Mouse (Mus musculus): Measurements from ENCODE around the gene Sltm.
A peak's percentile ranks its signal among the peaks of the same experiment; 100 is the strongest.
"Not testable (repeated sequence)": the region's sequence is repeated elsewhere in the genome, so short reads cannot be mapped to it uniquely, and the experiment has no call there.

Gene Sltm

GRCm38 (mm10) chr9:70542305-70543041 lies at the start of gene Sltm:
Gene Sltm, plus strand, starts transcription at chr9:70542754.
- DNase-seq (ENCODE audit: low spot score in 2 of 2), result peak; percentile 99 to 100

GRCm38 (mm10) chr9:70493038-70493437 lies 49.5 kb upstream of the Sltm start:
- DNase-seq (ENCODE audit: low spot score in 2 of 2), result no peak

GRCm38 (mm10) chr9:70496990-70497389 lies 45.6 kb upstream of the Sltm start:
- DNase-seq (ENCODE audit: low spot score in 2 of 2), result no peak

- no peak for DNase-seq (ENCODE audit: low spot score in 2 of 2)
These were observed 40.1 kb upstream of the Sltm start for GRCm38 (mm10) chr9:70502284-70503014.

- peak; percentile 53 to 54 for DNase-seq (ENCODE audit: low spot score in 2 of 2)
These were observed 39.4 kb upstream of the Sltm start for GRCm38 (mm10) chr9:70503015-70503603.

GRCm38 (mm10) chr9:70503626-70504041 lies 38.9 kb upstream of the Sltm start, which contains the start of gene Rnf111:
Gene Rnf111, minus strand, starts transcription at chr9:70503725.
- peak; percentile 95 to 97 for DNase-seq (ENCODE audit: low spot score in 2 of 2)

- peak in 1 of 2 experiments; percentile 39 for DNase-seq (ENCODE audit: low spot score in 2 of 2)
These were observed 36.4 kb upstream of the Sltm start for GRCm38 (mm10) chr9:70506186-70506585.

- no peak for DNase-seq (ENCODE audit: low spot score in 2 of 2)
These were observed 35.8 kb upstream of the Sltm start for GRCm38 (mm10) chr9:70506787-70507186.

- DNase-seq (ENCODE audit: low spot score in 2 of 2), result no peak
These were observed 32.5 kb upstream of the Sltm start for GRCm38 (mm10) chr9:70509906-70510525.

- DNase-seq (ENCODE audit: low spot score in 2 of 2), result peak in 1 of 2 experiments; percentile 24
These were observed 31.5 kb upstream of the Sltm start for GRCm38 (mm10) chr9:70510998-70511583.

GRCm38 (mm10) chr9:70511681-70512080 lies 30.9 kb upstream of the Sltm start:
- no peak for DNase-seq (ENCODE audit: low spot score in 2 of 2)

GRCm38 (mm10) chr9:70520651-70521050 lies 21.9 kb upstream of the Sltm start:
- no peak for DNase-seq (ENCODE audit: low spot score in 2 of 2)

GRCm38 (mm10) chr9:70523813-70524212 lies 18.7 kb upstream of the Sltm start:
- DNase-seq (ENCODE audit: low spot score in 2 of 2), result no peak

- DNase-seq (ENCODE audit: low spot score in 2 of 2), result no peak
These were observed 18.2 kb upstream of the Sltm start for GRCm38 (mm10) chr9:70524366-70524765.

- no peak for DNase-seq (ENCODE audit: low spot score in 2 of 2)
These were observed 9.2 kb upstream of the Sltm start for GRCm38 (mm10) chr9:70533328-70533727.

GRCm38 (mm10) chr9:70541584-70541983 lies 970 bp upstream of the Sltm start:
- DNase-seq (ENCODE audit: low spot score in 2 of 2), result no peak

GRCm38 (mm10) chr9:70543048-70543880 lies 710 bp downstream of the Sltm start:
- DNase-seq (ENCODE audit: low spot score in 2 of 2), result peak; percentile 58 to 61

GRCm38 (mm10) chr9:70543985-70544384 lies 1.4 kb downstream of the Sltm start:
- DNase-seq (ENCODE audit: low spot score in 2 of 2), result no peak

GRCm38 (mm10) chr9:70544831-70545230 lies 2.3 kb downstream of the Sltm start:
- DNase-seq (ENCODE audit: low spot score in 2 of 2), result no peak

- DNase-seq (ENCODE audit: low spot score in 2 of 2), result not testable (repeated sequence)
These were observed 4.0 kb downstream of the Sltm start for GRCm38 (mm10) chr9:70546576-70546975.

GRCm38 (mm10) chr9:70548304-70548703 lies 5.8 kb downstream of the Sltm start:
- no peak for DNase-seq (ENCODE audit: low spot score in 2 of 2)
